Mouse (Mus musculus) testis, adult 2 months (tissue): Measurements from ENCODE around the gene Gm21860.
"Not testable (repeated sequence)": the region's sequence is repeated elsewhere in the genome, so short reads cannot be mapped to it uniquely, and the experiment has no call there.

ENCODE experiments used
- CTCF ChIP-seq: fragments of 200-500 bp; IDR thresholded peaks from 2 replicates; pipeline ENCODE4 v1.5.1; 2012; ENCODE audit warnings: low read depth, mild to moderate bottlenecking, inconsistent platforms, low read length, moderate library complexity; ENCODE audit not compliant: control insufficient read depth, insufficient read depth, insufficient replicate concordance
- POLR2A ChIP-seq: fragments of 200-500 bp; IDR thresholded peaks from 2 replicates; pipeline ENCODE4 v1.6.1; 2012; ENCODE audit warnings: low read depth, mild to moderate bottlenecking, inconsistent platforms, low read length, moderate library complexity; ENCODE audit not compliant: control insufficient read depth

DNA sequence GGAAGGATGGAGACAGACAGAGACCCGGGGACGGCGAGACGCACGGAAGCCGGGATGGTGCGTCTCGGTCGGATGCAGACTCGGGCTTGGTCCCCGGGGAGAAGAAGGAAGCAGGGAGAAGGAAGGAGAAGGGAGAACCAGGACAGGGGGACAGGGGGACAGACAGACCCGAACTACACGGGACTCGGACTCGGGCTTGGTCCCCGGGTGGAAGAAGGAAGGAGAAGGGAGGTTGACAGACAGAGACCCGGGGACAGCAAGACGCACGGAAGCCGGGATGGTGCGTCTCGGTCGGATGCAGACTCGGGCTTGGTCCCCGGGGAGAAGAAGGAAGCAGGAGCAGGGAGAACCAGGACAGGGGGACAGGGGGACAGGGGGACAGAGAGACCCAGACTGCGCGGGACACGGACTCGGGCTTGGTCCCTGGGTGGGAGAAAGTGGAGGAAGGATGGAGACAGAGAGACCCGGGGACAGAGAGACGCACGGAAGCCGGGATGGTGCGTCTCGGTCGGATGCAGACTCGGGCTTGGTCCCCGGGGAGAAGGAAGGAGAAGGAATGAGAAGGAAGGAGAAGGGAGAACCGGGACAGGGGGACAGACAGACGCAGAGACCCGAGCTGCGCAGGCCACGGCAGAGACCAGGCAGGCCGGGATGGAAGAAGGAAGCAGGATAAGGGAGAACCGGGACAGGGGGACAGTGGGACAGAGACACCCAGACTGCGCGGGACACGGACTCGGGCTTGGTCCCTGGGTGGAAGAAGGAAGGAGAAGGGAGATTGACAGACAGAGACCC lies 12.2 kb downstream of the Gm21860 start:
- not testable (repeated sequence) for TF ChIP-seq CTCF, POLR2A
